Mouse (Mus musculus) CD4-positive, CD25-positive, alpha-beta regulatory T cell, adult 2 months (primary cell): ENCODE results near the gene Scg3.
"Not testable (repeated sequence)": the region's sequence is repeated elsewhere in the genome, so short reads cannot be mapped to it uniquely, and the experiment has no call there.

ENCODE experiments used
- DNase-seq: peaks from one replicate; pipeline ENCODE4 v3.0.0-alpha.2; 2012; ENCODE audit warnings: low read depth, low spot score

Scg3 gene

DNA sequence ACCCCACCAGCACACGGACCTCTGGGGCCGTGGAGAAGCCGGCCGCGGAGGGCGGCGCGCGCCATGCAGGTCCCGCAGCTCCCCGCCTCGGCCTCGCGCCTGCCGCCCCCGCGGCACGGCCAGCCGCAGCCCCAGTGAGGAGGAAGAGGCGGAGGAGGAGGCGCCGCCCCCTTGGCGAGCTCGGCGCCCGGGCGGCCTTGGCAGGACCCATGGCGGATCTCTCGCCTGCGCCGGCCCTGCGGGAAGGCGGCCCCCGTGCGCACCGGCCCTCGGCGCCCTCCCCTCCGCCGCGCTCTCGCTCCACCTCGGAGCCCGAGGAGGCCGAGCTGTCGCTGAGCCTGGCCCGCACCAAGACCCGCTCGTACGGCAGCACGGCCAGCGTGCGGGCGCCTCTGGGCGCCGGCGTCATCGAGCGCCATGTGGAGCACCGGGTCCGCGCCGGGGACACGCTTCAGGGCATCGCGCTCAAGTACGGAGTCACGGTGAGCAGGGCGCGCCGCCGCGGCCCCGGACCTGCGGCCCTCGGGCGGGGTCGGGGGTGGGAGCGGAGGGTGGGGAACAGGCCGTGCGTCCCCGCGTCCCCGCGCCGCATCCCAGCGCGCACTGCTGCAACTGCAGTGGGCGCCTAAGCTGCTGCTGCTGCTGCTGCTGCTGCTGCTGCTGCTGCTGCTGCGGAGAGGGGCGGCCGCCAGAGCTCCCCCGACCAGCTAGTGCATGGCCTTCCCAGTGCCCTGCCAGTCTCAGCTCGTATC is 58.1 kb downstream of the Scg3 start, which contains the start of gene Lysmd2:
Lysmd2 (plus strand) TSS at position 186 of the 752 bp plus-strand sequence.
- DNase-seq, result peak; percentile 75

DNA sequence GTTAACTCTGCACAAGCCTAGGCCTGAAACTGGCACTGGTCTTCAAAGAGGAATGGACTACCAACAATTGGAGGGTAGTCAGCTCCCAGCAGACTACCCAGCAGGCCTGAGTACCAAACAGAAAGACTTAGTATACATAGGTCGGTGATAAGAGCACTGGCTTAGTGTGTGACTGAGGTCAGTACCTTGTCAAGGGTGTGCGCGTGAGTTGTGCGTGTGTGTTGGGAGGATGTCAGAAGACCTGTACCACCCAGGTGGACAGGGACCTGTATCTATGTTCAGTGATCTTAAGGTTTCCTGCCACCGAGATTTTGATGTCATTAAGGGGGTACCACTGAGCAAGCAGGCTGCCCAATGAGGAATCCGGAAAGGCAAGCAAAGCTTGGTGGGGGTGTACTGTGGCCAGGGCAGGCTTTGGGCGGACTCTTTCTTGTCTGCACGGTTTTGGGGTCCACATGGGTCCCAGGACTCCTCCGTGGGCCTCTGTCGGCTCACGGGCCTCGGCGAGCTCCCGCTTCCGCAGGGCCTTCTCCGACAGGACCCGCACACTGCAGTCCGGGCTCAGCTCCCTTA is 58.8 kb downstream of the Scg3 start:
- DNase-seq, result peak; percentile 38

DNA sequence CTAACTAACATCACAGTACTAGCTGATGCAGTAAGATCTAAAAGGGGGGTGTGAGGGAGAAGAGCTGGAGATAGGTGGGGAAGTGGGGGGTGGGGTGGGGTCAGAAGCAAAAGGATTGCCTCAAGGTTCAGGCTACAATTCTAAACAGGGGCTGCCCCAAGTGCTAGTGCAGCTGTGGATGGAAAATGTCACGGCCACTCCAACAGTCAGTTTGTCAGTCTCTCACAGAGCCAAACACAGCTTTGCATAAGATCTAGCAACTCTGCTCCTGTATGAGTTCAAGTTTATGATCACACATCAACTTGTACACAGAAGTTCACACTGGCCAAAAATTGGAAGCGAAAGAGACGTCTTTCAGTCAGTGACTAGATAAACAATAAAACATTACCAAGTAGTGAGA is 62.4 kb downstream of the Scg3 start:
- peak; percentile 31 for DNase-seq

GRCm38 (mm10) chr9:75619761-75620160 is 64.1 kb downstream of the Scg3 start:
- not testable (repeated sequence) for DNase-seq

DNA sequence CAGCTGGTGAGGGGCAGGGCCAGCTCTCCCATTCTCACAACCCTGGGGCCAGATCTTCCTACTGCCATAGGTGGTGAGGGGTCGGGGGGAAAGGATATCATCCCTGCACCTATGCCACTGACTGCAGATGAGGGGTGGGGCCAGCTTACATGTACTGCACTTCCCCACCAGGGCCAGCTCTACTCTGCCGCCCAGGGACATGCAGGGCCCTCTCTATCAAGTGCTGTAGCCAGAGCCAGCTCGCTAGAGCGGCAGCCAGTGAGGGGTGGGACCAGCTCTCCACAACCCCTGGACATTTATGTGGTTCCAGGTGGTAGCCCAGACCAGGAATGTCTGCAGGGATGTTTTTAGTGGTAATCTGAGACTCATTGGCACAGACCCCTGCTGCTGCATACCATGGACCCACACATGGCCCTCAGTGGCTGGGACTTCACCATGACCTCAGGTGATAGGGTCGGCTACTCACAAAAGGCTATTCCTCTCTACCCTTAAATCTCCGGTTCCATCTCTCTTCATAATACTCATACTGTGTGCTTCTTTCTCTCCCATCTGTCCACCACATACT is 64.9 kb downstream of the Scg3 start:
- no peak for DNase-seq

GRCm38 (mm10) chr9:75616560-75616959 is 67.3 kb downstream of the Scg3 start:
- no peak for DNase-seq

DNA sequence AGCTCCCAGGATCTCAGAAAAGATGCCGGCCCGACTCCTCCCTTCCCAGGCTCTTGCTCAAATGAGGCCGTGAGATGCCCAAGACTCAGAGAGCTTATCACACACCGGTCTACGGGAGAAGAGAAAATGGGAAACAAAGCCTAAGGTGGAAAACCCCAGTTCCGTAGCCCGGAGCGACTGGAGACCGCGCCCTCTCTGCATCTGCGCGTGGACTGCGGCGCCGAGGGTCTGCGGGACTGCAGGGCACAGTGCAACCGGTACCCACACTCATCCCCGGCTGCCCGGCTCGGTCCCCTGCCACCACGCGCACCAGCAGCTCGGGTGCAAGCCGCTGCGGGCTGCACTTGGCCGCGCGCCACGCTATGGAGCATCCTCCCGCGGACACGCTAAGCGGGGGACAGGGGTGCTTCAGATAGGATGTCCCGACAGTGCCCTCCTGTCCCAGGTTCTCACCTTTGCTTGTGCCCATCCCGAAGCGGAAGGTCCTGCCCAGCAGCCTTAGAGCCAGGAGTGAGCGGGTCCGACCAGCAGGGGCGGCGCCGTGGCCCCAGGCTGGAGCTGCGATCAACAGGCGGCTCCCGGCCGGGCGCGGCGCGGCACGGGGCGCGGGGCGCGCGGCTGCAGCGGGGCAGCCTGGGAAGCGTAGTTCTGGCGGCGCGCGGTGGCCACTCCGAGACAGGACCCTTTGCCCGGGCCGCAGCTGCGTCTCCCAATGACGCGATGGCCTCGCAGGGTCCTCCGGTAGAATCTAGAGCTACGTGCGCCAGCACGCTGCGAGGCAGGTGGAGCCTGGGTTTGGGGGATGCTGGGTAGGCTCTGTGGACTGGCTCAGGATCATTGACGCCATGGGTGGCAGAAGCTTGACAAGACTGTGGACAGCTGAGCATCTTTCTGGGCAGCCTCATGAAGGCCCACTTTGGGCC is 73.0 kb downstream of the Scg3 start, which contains the start of gene Tmod2:
Tmod2 (minus strand) TSS at position 755 of the 923 bp plus-strand sequence.
- DNase-seq, result peak; percentile 8

- DNase-seq, result no peak
Measured at GRCm38 (mm10) chr9:75609965-75610364, 73.9 kb downstream of the Scg3 start.

GRCm38 (mm10) chr9:75609505-75609904 is 74.4 kb downstream of the Scg3 start:
- DNase-seq, result no peak

GRCm38 (mm10) chr9:75607496-75607895 is 76.4 kb downstream of the Scg3 start:
- DNase-seq, result no peak

DNA sequence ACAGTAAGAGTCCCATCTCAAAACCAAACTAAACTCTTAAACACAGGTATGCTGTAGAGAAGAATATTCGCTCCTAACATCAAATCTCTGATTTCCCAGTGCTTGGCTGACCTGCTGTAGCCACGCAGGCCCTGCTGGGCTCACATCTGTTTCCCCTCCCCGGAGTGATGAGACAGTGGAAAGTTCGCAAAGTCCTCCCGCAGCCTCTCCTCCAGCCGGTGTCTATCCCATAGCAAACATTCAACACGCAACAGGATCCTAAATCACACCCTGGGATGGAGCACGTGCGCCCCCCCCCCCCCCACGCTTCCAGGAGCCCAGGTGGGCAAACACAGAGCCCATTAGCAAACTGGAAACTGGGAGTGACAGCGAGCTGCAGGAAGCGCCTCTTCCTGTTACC is 82.3 kb downstream of the Scg3 start:
- no peak for DNase-seq

DNA sequence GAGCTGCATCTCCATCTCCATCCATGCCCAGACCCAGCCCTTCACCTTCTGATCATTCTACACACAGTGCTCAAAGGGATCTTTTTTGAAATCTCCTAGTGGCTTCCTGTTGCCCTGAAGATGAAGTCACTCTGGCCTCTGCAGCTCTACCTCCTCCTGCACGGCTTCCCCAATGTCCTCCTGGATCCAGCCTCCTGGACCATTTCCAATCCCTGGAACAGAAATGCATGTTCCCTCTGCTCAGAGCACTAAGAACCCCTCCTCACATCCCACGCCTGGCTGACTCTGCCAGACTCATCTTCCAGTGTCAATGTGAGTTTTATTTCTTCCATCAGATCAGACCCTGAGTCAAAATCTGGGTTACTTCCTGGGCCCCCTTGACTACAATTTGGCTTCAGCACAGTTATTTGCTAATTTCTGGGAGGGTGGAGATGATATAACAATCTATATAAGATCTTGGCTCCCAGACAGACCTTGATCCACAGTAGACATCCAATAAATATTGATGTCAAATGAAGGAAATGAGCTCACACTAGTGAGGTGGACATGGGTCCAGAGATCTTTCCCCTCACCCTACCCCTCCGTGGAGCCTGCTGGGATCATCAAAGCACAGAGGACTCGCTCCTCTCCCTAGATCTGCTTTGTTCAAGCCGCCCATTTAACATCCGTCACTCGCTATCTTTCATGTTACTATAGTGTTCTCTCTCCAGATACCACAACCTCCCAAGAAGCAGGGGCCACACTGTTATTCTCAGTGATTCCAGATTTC is 83.5 kb downstream of the Scg3 start:
- DNase-seq, result no peak

- peak; percentile 8 for DNase-seq
Measured at GRCm38 (mm10) chr9:75599191-75599841, 84.5 kb downstream of the Scg3 start.

- DNase-seq, result no peak
Measured at GRCm38 (mm10) chr9:75597596-75597995, 86.3 kb downstream of the Scg3 start.

- no peak for DNase-seq
Measured at GRCm38 (mm10) chr9:75597036-75597435, 86.8 kb downstream of the Scg3 start.

GRCm38 (mm10) chr9:75593481-75593880 is 90.4 kb downstream of the Scg3 start:
- no peak for DNase-seq
